Mouse (Mus musculus) cerebellum, postnatal 36 days (tissue): ENCODE data around the gene Vamp3.
"Not testable (repeated sequence)": the region's sequence is repeated elsewhere in the genome, so short reads cannot be mapped to it uniquely, and the experiment has no call there.

Source experiments
- DNase-seq, 2 experiments: peaks; one replicate each; pipeline ENCODE4 v3.0.0; 2021 to 2022; ENCODE audit warnings: mixed read lengths in 2 of 2

Vamp3 gene

GRCm38 (mm10) chr4:151044037-151044943 lies 13.5 kb downstream of the Vamp3 start, which contains the start of gene Per3:
TSS of gene Per3 (minus strand) at chr4:151044665.
- peak; percentile 99 for DNase-seq

GRCm38 (mm10) chr4:151043281-151043680 lies 14.5 kb downstream of the Vamp3 start:
- peak; percentile 41 to 53 for DNase-seq

- no peak for DNase-seq
Observed at GRCm38 (mm10) chr4:151041506-151041905, 16.3 kb downstream of the Vamp3 start.

GRCm38 (mm10) chr4:151037800-151038199 lies 20.0 kb downstream of the Vamp3 start:
- DNase-seq = no peak

GRCm38 (mm10) chr4:151036521-151036920 lies 21.2 kb downstream of the Vamp3 start:
- DNase-seq = no peak

- peak; percentile 41 to 44 for DNase-seq
Observed at GRCm38 (mm10) chr4:151027001-151027400, 30.8 kb downstream of the Vamp3 start.

- no peak for DNase-seq
Observed at GRCm38 (mm10) chr4:151024152-151024551, 33.6 kb downstream of the Vamp3 start.

- DNase-seq = not testable (repeated sequence)
Observed at GRCm38 (mm10) chr4:151017356-151017755, 40.4 kb downstream of the Vamp3 start.

GRCm38 (mm10) chr4:151015946-151016345 lies 41.8 kb downstream of the Vamp3 start:
- no peak for DNase-seq

GRCm38 (mm10) chr4:151010316-151010715 lies 47.4 kb downstream of the Vamp3 start:
- no peak for DNase-seq

- DNase-seq = peak; percentile 17 to 30
Observed at GRCm38 (mm10) chr4:151006945-151007344, 50.8 kb downstream of the Vamp3 start.

GRCm38 (mm10) chr4:151005656-151006318 lies 52.0 kb downstream of the Vamp3 start:
- no peak for DNase-seq

- DNase-seq = no peak
Observed at GRCm38 (mm10) chr4:151001397-151001796, 56.4 kb downstream of the Vamp3 start.

GRCm38 (mm10) chr4:150998626-150999025 lies 59.1 kb downstream of the Vamp3 start:
- no peak for DNase-seq
